Mouse (Mus musculus) myocyte (in vitro differentiated cells): ENCODE results near the gene Zswim5.

Experiments used
- CEBPB ChIP-seq: IDR thresholded peaks from 2 replicates; pipeline ENCODE4 v1.6.1; 2011; ENCODE audit warnings: mild to moderate bottlenecking, moderate library complexity; ENCODE audit not compliant: poor library complexity, insufficient read depth, severe bottlenecking
- E2F4 ChIP-seq: IDR thresholded peaks from one replicate; pipeline ENCODE4 v1.6.1; 2011; ENCODE audit warnings: mild to moderate bottlenecking, control low read depth, moderate library complexity; ENCODE audit not compliant: insufficient read depth
- MAX ChIP-seq: IDR thresholded peaks from one replicate; pipeline ENCODE4 v1.6.1; 2011; ENCODE audit warnings: low read depth, mild to moderate bottlenecking, control low read depth
- MYOD1 ChIP-seq, 3 experiments: IDR thresholded peaks; one replicate each; pipeline ENCODE4 v1.6.1; 2011; ENCODE audit warnings: control low read depth in 2 of 3, low read depth in 2 of 3, mild to moderate bottlenecking in 2 of 3, moderate library complexity in 1 of 3; ENCODE audit not compliant: insufficient read length in 2 of 3, control insufficient read depth in 1 of 3
- MYOG ChIP-seq, 3 experiments: IDR thresholded peaks; one replicate each; pipeline ENCODE4 v1.6.1; 2011; ENCODE audit warnings: control low read depth in 2 of 3, low read depth in 2 of 3, mild to moderate bottlenecking in 2 of 3; ENCODE audit not compliant: insufficient read length in 2 of 3, control insufficient read depth in 1 of 3, insufficient read depth in 1 of 3
- POLR2A ChIP-seq: IDR thresholded peaks from one replicate; pipeline ENCODE4 v1.6.1; 2011; ENCODE audit warnings: low read depth, mild to moderate bottlenecking, control low read depth, moderate library complexity; ENCODE audit not compliant: insufficient read length
- POLR2AphosphoS2 ChIP-seq: IDR thresholded peaks from one replicate; pipeline ENCODE4 v1.6.1; 2011; ENCODE audit warnings: low read depth, control low read depth; ENCODE audit not compliant: insufficient read length
- REST ChIP-seq: IDR thresholded peaks from one replicate; pipeline ENCODE4 v1.6.1; 2011; ENCODE audit warnings: mild to moderate bottlenecking, control low read depth, moderate library complexity; ENCODE audit not compliant: insufficient read depth, insufficient read length
- SRF ChIP-seq: IDR thresholded peaks from one replicate; pipeline ENCODE4 v1.6.1; 2011; ENCODE audit warnings: low read depth; ENCODE audit not compliant: control insufficient read depth, insufficient read length
- TCF12 ChIP-seq: IDR thresholded peaks from one replicate; pipeline ENCODE4 v1.6.1; 2011; ENCODE audit warnings: mild to moderate bottlenecking, control low read depth; ENCODE audit not compliant: poor library complexity, insufficient read depth, severe bottlenecking
- USF1 ChIP-seq: IDR thresholded peaks from one replicate; pipeline ENCODE4 v1.6.1; 2011; ENCODE audit warnings: low read depth, mild to moderate bottlenecking, control low read depth, moderate library complexity

DNA sequence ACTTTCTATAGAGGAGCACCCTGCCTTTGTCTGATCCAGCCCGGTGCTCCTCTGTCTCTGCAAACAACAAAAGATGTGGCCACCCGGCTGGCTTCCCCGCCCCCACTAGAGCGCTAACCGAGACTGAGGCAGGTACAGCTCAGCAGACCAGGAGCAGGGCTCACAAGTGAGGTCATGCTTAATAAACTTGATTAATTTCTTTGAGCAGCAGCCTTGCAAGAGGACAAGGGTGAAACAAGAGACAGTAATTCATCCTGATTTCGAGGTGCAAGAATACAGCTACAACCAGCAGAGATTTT is 47.2 kb upstream of the Zswim5 start:
- no peak for TF ChIP-seq MYOD1 (IDR thresholded peaks at IDR 0.05; ENCODE audit: control insufficient read depth in 1 of 3, insufficient read length in 2 of 3, low read depth in 2 of 3)
- TF ChIP-seq MAX = no peak
- TF ChIP-seq POLR2A = no peak
- no peak for TF ChIP-seq USF1
- TF ChIP-seq SRF = no peak
- no peak for TF ChIP-seq TCF12
- TF ChIP-seq CEBPB = no peak
- TF ChIP-seq MYOG (IDR thresholded peaks at IDR 0.05; ENCODE audit: control insufficient read depth in 1 of 3, insufficient read depth in 1 of 3, insufficient read length in 2 of 3, low read depth in 2 of 3) = no peak
- no peak for TF ChIP-seq E2F4
- no peak for TF ChIP-seq REST
- no peak for TF ChIP-seq POLR2AphosphoS2
